Mouse (Mus musculus): Measurements from ENCODE around the gene Trub1. TPM values are rescaled to one million over a fixed set of nuclear protein-coding genes. Genes with fewer than 3 reads are reported as not detected.

Gene Trub1
- polyA plus RNA-seq, 1 experiment from 2014 or later = 25.9 TPM

DNA sequence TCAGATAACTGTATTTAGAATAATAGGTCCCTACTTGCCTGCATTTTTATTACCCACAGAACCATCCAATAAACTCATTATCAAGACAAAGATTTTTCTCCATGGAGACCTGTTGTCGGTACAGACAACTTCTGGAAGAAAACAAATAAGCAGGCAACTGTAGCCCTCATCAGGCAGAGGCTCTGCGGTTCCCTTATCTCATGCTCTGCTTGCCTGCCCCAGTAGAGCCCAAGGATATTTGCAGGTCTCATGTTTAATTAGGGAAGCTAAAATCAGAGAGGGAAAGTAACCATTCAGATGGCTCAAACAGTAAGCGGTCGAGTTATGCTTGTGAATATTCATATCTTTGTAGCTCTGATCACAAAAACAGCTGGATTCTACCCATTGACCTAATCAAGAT is 77.5 kb downstream of the Trub1 start:
- Histone ChIP-seq H3K36me3 (ENCODE audit: control insufficient read depth, insufficient read depth, low read length) (no peaks in the 10 kb centered on the region), H3K4me1 (ENCODE audit: control insufficient read depth, insufficient read depth, low read length) (0 out of 2 replicates have a peak, but pooled peaks cover 7% of the 10 kb centered on the region), H3K27me3 (ENCODE audit: control insufficient read depth, insufficient read depth, low read length) (no peaks in the 10 kb centered on the region), H3K9ac (replicated peaks; ENCODE audit: low read depth, low read length) (no peak overlapping the region), H3K9me3 (ENCODE audit: control insufficient read depth, low read depth, low read length) (no peaks in the 10 kb centered on the region), H3K4me3 (ENCODE audit: low read depth, low read length) (no peak overlapping the region), H3K27ac (ENCODE audit: low read length) (no peak overlapping the region), H3K4me2 (replicated peaks; ENCODE audit: low read depth, low read length) (no peak overlapping the region)
- WGBS = 74% methylated on average over 4 of the region's 4 CpGs
- ATAC-seq (ENCODE audit: insufficient number of reproducible peaks, insufficient read depth, low FRiP score, low read depth) = no peak

DNA sequence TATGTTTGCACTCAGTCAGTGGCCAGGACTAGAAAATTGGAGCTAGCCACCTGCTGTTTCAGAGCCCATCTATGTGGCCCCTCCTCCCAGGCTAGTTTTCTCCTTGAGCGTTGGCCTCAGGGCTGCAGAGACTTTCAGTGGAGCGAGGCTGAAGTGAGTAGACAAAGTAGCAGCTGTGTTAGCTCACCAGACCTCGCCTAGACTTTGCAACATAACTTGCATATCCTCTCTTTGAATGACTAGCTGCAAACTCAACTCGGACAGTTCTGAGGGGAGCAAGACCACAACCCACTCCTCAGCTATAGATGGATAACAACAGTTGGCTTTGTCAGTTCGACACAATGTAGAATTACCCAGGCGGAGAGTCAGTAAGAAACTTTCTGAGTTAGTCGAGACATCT is 81.5 kb downstream of the Trub1 start:
- 36% methylated on average over 7 of the region's 7 CpGs for WGBS
- no peaks in the 10 kb centered on the region for H3K27me3 ChIP-seq (ENCODE audit: control insufficient read depth, insufficient read depth, low read length)
- no peaks in the 10 kb centered on the region for H3K9me3 ChIP-seq (ENCODE audit: control insufficient read depth, low read depth, low read length)
- no peak overlapping the region for H3K4me2 ChIP-seq (replicated peaks; ENCODE audit: low read depth, low read length)
- no peak overlapping the region for H3K4me3 ChIP-seq (ENCODE audit: low read depth, low read length)
- H3K27ac ChIP-seq (ENCODE audit: low read length) = peak overlapping the region; percentile 41; the same call in 1 of the 2 replicates
- H3K36me3 ChIP-seq (ENCODE audit: control insufficient read depth, insufficient read depth, low read length) = no peaks in the 10 kb centered on the region
- 0 out of 2 replicates have a peak, but pooled peaks cover 11% of the 10 kb centered on the region for H3K4me1 ChIP-seq (ENCODE audit: control insufficient read depth, insufficient read depth, low read length)
- no peak for ATAC-seq (ENCODE audit: insufficient number of reproducible peaks, insufficient read depth, low FRiP score, low read depth)
- H3K9ac ChIP-seq (replicated peaks; ENCODE audit: low read depth, low read length) = no peak overlapping the region

DNA sequence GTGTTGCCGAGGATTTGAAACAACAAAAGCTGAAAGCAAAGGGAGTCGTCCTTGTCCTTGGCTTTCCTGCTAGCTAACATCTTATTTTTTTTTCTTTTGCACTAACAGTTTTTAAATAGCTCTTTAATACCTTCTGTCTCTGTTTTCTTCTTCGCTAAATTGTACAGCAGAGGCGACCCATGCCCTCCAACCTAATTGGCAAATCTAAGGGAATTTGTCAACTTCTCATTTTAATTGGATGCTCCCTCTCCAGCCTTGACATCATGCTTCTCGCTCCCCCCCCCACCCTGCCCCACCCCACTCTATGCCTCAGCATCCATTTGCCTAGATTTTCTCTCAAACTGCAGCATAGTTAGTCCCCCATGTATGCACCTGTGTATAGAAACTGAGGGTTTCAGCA is 83.8 kb downstream of the Trub1 start:
- Histone ChIP-seq H3K9ac (replicated peaks; ENCODE audit: low read depth, low read length) (no peak overlapping the region), H3K27ac (ENCODE audit: low read length) (no peak overlapping the region), H3K9me3 (ENCODE audit: control insufficient read depth, low read depth, low read length) (no peaks in the 10 kb centered on the region), H3K4me1 (ENCODE audit: control insufficient read depth, insufficient read depth, low read length) (0 out of 2 replicates have a peak, but pooled peaks cover 11% of the 10 kb centered on the region), H3K27me3 (ENCODE audit: control insufficient read depth, insufficient read depth, low read length) (no peaks in the 10 kb centered on the region), H3K36me3 (ENCODE audit: control insufficient read depth, insufficient read depth, low read length) (no peaks in the 10 kb centered on the region), H3K4me2 (replicated peaks; ENCODE audit: low read depth, low read length) (no peak overlapping the region), H3K4me3 (ENCODE audit: low read depth, low read length) (no peak overlapping the region)
- 60% methylated on average over 5 of the region's 5 CpGs for WGBS
- ATAC-seq (ENCODE audit: insufficient number of reproducible peaks, insufficient read depth, low FRiP score, low read depth) = no peak

DNA sequence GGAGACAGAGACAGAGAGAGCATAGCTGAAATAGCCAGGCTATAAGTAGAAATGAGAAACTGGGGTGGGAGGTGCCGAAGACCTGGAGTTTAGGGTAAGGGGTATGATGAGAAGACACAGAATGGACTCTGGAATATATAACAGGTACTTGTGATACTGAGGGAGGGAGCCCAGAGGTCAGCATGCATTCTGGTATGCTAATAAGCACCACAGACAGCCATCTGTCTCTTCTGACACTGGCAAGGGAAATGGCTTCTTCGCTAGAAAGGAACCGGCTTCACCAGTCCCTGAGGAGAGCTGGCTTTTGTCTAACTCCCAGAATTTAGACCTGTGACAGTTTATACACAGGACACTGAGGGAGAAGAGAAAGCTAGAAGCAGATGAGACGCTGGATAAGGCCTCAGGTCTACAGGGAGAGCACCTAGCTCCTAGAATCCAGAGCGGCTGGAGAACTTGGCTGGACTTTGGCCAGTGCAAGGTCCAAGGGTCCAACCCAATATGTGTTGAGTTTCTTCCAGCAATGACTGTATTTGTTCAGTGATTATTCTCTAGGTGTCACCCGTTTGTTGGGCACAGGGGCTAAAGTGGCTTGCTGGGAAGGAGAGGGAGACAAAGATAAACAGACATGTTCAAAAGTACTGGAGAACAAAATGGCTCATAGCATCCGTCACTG is 84.9 kb downstream of the Trub1 start:
- Histone ChIP-seq H3K4me2 (replicated peaks; ENCODE audit: low read depth, low read length) (no peak overlapping the region), H3K4me3 (ENCODE audit: low read depth, low read length) (no peak overlapping the region), H3K4me1 (ENCODE audit: control insufficient read depth, insufficient read depth, low read length) (0 out of 2 replicates have a peak, but pooled peaks cover 11% of the 10 kb centered on the region), H3K27ac (ENCODE audit: low read length) (no peak overlapping the region), H3K27me3 (ENCODE audit: control insufficient read depth, insufficient read depth, low read length) (no peaks in the 10 kb centered on the region), H3K9ac (replicated peaks; ENCODE audit: low read depth, low read length) (no peak overlapping the region), H3K9me3 (ENCODE audit: control insufficient read depth, low read depth, low read length) (no peaks in the 10 kb centered on the region), H3K36me3 (ENCODE audit: control insufficient read depth, insufficient read depth, low read length) (no peaks in the 10 kb centered on the region)
- 54% methylated on average over 7 of the region's 7 CpGs for WGBS
- ATAC-seq (ENCODE audit: insufficient number of reproducible peaks, insufficient read depth, low FRiP score, low read depth) = no peak; the same call in none of the 2 replicates

DNA sequence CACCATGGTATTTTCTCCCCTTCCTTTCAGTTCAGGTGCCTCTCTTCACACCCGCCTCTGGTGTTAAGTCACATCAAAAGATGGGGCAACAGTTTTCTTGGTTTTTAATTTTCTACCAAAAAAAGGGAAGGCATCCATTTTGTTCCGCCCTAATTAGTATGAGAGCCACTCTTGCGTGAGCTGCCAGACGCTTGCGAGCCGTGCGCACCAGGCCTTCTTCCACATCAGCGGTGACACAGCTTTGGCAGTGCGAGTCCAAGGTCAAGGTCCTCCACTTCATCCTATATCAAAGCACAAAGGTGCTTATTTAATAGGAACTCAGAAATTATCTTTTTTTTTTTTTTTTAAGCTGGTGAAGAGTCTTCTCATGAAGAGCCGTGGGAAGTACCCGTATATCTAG is 87.4 kb downstream of the Trub1 start:
- WGBS = 94% methylated on average over 11 of the region's 11 CpGs
- ATAC-seq (ENCODE audit: insufficient number of reproducible peaks, insufficient read depth, low FRiP score, low read depth) = no peak
- Histone ChIP-seq H3K36me3 (ENCODE audit: control insufficient read depth, insufficient read depth, low read length) (no peaks in the 10 kb centered on the region), H3K4me3 (ENCODE audit: low read depth, low read length) (no peak overlapping the region), H3K27me3 (ENCODE audit: control insufficient read depth, insufficient read depth, low read length) (no peaks in the 10 kb centered on the region), H3K9me3 (ENCODE audit: control insufficient read depth, low read depth, low read length) (no peaks in the 10 kb centered on the region), H3K27ac (ENCODE audit: low read length) (no peak overlapping the region), H3K4me1 (ENCODE audit: control insufficient read depth, insufficient read depth, low read length) (peaks cover 9% of the 10 kb centered on the region; the same call in 1 of the 2 replicates), H3K9ac (replicated peaks; ENCODE audit: low read depth, low read length) (no peak overlapping the region), H3K4me2 (replicated peaks; ENCODE audit: low read depth, low read length) (no peak overlapping the region)

Other genes starting within 250 kb of the Trub1 start
- 36.9 and 43.7 TPM in 2 replicates for gene Ablim1, start 138.0 kb upstream of the Trub1 start, polyA plus RNA-seq (2014; fragmentation: Nextera tagmentation; extraction: Ambion mirVana)
- 16.6 and 20.4 TPM in 2 replicates for gene Fam160b1, start 92.2 kb upstream of the Trub1 start, polyA plus RNA-seq (2014; fragmentation: Nextera tagmentation; extraction: Ambion mirVana)
- gene Atrnl1, start 158.1 kb downstream of the Trub1 start, polyA plus RNA-seq (2014; fragmentation: Nextera tagmentation; extraction: Ambion mirVana) = 8.2 and 11.0 TPM in 2 replicates

All from stomach, embryonic 14.5 days (tissue).